Mouse (Mus musculus): ENCODE results near the gene Coro1a.

The Coro1a gene

GRCm38 (mm10) chr7:126679683-126680082 lies 27.9 kb downstream of the Coro1a start:
- DNase-seq: no peak

DNA sequence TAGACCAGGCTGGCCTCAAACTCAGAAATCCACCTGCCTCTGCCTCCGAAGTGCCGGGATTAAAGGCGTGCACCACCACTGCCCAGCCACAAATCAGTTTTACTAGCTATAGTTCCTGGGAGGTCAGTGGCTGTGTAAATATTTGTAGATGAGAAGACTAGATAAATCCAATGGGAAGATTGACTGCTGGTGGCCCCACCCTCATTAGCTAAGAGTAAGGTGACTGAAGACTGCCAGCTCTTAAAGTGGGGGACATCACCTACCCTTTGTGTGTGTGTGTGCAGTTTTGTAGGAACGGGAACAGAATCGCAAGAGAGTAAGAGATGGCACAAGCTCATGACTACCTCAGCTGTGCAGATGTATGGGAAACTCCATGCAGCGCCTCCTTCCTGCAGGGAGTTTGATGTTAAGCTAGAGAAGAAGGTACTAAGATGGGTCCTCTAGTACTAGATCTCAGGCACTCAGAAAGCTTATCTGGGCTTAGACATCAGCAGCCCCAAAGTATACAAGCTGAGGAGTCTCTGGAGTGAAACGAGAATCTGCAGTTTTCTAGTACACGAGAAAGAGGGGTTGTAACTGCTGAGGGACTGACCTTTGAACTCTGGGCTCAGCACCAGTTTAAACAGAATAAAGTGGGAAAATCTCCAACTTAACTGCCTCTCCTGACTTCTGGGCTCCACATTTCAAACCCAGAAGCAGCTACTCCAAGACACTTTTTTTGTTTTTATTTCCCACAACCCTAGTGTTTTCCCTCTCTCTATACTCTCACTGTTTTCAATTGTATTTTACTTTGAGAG lies 28.8 kb downstream of the Coro1a start:
- no peak for DNase-seq

DNA sequence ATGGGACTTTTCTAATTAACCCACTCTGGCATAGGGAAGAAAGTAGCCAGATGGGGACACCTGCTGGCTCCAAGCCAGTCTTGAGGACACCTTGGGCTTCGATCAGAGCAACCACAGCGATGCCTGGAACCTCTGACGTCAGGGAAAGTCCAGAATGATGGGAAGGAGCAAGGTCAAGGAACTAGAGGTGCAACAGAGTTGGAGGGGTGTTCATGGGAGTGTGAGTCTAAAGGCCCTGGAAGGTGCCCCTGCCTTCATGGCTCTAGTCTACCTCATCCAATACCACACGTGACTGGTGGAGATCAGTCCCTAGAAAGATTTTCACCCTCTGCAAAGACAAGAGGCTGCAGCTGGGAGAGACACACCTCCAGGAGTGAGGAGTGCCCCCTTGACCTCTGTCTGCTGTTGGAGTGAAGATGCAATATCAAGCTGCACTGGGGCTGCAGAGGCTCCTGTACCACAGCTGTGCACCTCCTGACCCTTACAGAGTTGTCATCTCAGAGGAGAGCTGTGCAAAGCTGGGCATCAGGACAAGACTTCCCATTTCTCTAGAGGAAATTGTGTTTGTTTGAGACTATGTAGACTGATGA lies 30.9 kb downstream of the Coro1a start:
- no peak for DNase-seq

DNA sequence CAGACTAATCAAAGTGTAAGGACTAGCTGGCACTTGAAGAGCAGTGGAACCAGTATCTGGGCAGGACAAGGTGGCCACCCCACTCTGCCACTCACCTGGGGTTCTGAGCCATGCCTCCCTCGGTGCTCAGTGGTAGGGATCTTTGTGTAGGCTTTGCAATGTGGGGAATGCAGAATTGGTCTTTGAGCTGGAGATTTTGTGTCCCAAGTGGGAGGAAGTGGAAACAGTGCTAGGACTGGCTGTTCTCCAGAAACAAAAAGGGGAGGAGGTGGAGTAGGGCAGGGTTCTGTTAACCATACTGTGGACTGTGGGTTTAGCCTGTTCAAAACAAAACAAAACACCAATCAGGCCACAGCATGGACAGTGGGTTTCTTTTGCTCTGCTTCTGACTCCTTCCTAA lies 31.4 kb downstream of the Coro1a start, which contains the start of gene Sult1a1:
Gene Sult1a1 (minus strand): TSS at position 226 of the 400 bp plus-strand sequence.
- DNase-seq: no peak

DNA sequence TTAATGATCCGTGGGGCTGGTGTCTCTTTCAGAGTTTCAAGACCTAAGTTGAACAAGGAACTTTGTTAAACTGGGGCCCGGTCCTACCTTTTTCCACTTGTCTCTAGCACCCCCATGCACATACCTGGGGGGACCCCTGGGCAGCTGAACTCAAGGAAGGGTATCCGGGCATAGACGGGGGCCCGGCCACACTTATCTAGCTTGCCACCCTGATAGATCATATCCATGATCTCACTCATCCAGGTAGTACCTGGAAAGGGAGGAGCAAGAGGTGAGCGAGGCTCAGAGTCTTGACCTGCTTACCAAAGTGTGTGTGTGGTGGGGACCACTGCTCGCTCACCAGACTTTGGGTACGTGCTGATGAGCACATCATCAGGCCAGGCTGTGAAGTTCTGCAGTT lies 32.5 kb downstream of the Coro1a start:
- no peak for DNase-seq

- DNase-seq: no peak
These were observed 35.5 kb downstream of the Coro1a start for GRCm38 (mm10) chr7:126672111-126672510.

GRCm38 (mm10) chr7:126670152-126670551 lies 37.4 kb downstream of the Coro1a start:
- DNase-seq: no peak

DNA sequence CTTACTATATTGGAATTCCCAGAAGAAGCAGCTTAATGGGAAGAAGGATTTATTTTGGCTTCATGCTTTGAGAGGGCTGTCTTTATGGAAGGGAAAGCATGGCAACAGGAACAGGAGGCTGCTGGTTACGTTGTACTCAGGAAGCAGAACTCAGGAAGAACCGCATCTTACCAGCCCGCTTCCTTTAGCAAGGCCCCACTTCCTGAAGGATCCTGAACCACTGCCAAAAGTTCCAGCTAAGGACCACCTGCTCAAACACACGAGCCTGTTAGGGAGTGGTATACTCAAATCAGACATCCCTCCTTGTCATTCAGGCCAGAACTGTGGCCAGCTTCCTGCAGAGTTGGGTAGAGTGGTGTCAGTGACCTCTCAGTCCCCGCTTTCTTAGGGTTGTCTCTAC lies 39.1 kb downstream of the Coro1a start:
- no peak for DNase-seq

DNA sequence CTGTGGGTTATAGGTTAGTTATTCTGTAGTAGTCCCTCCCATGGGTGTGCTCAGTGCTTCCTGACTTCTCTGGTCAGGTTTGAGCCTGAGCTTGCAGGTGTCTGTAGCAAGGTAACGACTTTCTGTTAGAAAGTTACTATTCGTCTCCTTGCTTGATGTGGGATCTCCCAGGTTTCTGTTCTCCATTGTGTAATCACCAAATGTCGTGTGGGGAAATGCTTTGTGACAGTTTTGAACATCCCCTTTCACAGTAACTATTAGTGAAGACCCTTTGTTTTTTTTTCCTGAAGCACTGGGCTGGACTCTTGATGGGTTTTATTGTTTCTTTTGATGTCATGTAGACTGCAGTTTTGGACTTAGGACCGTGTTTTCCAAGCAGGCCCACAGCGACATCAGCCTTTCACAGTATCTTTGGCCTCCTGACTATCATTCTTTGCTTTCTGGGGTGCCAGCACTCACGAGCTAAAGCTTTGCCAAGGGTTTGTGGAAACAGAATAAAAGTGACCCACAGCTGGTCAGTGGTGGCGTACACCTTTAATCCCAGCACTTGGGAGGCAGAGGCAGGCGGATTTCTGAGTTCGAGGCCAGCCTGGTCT lies 40.0 kb downstream of the Coro1a start:
- DNase-seq: no peak

GRCm38 (mm10) chr7:126665269-126665668 lies 42.3 kb downstream of the Coro1a start:
- DNase-seq: no peak

DNA sequence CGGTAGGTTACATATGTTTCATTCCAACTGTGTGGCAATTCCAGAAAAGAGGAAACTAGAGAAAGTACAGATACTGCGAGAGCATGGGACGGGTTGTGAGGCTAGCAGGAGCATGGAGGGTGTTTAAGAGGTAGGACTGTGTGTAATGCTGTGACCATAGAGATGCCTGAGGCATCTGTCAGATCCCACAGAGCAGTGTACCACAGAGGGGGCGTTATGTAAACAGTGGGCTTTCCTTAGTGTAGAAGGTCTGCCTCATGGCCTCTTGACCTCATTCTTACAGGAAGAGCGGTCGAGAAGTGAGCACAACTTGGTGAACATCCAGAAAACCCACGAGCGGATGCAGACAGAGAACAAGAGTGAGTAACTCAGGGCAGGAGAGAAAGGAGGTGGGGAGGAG lies 43.9 kb downstream of the Coro1a start:
- no peak for DNase-seq

- DNase-seq: no peak
These were observed 47.8 kb downstream of the Coro1a start for GRCm38 (mm10) chr7:126659771-126660170.

GRCm38 (mm10) chr7:126657522-126657921 lies 50.1 kb downstream of the Coro1a start:
- DNase-seq: no peak

GRCm38 (mm10) chr7:126655695-126656094 lies 51.9 kb downstream of the Coro1a start:
- DNase-seq: no peak

- no peak for DNase-seq
These were observed 53.6 kb downstream of the Coro1a start for GRCm38 (mm10) chr7:126653991-126654390.

GRCm38 (mm10) chr7:126650852-126651251 lies 56.7 kb downstream of the Coro1a start:
- no peak for DNase-seq

Measured in cerebellum, adult 11-12 months (tissue).